Mouse (Mus musculus): ENCODE measurements at regions not wholly inside any gene's neighbourhood (a gene's known extent, or its start where the extent isn't known, plus 50 kb on each side); places are given as distances from the start of the nearest gene placed in this dataset.

DNA sequence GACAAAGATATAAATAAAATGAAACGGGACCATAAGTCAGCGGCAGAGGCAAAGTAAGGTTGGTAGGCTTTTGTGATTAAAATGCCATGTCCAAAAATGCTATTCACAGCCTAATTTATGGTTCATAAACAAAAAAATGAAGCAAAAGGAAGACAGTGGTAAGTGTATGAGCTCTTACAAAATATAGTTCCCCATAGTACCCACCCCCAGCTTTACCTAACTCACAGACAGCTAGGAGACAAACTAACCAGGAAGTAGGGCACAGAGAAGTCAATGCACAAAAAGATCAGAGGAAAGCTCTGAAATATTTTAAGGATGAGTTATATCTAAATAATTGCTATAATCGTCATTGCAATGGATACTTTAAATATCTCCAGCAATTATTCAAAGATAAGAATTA, 249.9 kb downstream of the Mex3b start:
- Histone ChIP-seq H3K4me2 (no peak overlapping the region), H3K9me3 (no peaks in the 10 kb centered on the region), H3K27me3 (no peaks in the 10 kb centered on the region), H3K9ac (no peak overlapping the region), H3K4me1 (0 out of 2 replicates have a peak, but pooled peaks cover 2% of the 10 kb centered on the region), H3K36me3 (no peaks in the 10 kb centered on the region), H3K27ac (no peak overlapping the region), H3K4me3 (no peak overlapping the region)
- ATAC-seq (ENCODE audit: insufficient number of reproducible peaks, insufficient read depth, low FRiP score, low TSS enrichment, low read depth): no peak
- WGBS: 84% methylated on average over 3 of the region's 3 CpGs

DNA sequence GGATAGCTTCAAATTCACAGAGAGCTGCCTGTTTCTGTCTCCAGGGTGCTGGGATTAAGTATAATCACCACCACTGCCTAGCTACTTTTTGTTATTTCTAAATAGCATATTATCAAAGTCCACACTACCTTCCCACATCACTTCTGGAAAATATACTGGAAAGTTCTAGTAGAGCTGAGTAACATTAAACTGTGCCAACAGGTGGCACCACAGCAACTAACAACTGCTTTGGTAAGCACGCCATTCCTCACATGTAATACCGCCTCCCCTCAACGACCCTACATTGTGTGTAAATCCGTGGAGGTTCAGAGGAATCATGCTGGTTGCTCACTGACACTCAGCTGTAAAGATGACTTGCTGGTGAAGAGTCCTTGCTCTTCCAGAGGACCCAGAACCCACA, 259.1 kb downstream of the Mex3b start:
- Histone ChIP-seq H3K27me3 (no peaks in the 10 kb centered on the region), H3K9me3 (no peaks in the 10 kb centered on the region), H3K27ac (no peak overlapping the region), H3K36me3 (no peaks in the 10 kb centered on the region), H3K4me2 (no peak overlapping the region), H3K9ac (no peak overlapping the region), H3K4me3 (no peak overlapping the region), H3K4me1 (no peaks in the 10 kb centered on the region)
- 83% methylated on average over 4 of the region's 4 CpGs for WGBS
- no peak for ATAC-seq (ENCODE audit: insufficient number of reproducible peaks, insufficient read depth, low FRiP score, low TSS enrichment, low read depth)

DNA sequence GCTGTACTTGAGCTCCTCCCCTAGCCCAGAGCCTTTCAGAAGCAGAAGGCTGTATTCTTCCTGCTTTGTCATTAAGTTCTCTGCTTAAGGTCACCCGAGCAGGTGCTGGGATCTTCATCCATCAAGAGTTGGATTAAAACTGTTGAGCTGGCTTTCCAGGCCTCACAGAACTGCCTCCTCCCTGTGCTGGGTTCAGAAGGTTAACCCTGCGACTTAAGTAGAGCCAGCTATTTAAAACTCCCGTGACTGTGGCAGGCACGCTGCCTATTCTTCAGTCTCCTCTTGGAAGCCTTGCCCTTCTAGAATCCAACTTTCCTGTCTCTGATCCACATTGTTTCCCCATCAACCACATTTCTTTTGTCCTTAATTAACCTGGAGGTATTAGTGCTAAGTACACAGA, 273.1 kb downstream of the Mex3b start:
- no peak for ATAC-seq (ENCODE audit: insufficient number of reproducible peaks, insufficient read depth, low FRiP score, low TSS enrichment, low read depth)
- Histone ChIP-seq H3K9ac (no peak overlapping the region), H3K9me3 (no peaks in the 10 kb centered on the region), H3K27ac (no peak overlapping the region), H3K4me2 (no peak overlapping the region), H3K36me3 (no peaks in the 10 kb centered on the region), H3K27me3 (no peaks in the 10 kb centered on the region), H3K4me1 (0 out of 2 replicates have a peak, but pooled peaks cover 7% of the 10 kb centered on the region), H3K4me3 (no peak overlapping the region)
- WGBS: 36% methylated on average over 4 of the region's 4 CpGs

DNA sequence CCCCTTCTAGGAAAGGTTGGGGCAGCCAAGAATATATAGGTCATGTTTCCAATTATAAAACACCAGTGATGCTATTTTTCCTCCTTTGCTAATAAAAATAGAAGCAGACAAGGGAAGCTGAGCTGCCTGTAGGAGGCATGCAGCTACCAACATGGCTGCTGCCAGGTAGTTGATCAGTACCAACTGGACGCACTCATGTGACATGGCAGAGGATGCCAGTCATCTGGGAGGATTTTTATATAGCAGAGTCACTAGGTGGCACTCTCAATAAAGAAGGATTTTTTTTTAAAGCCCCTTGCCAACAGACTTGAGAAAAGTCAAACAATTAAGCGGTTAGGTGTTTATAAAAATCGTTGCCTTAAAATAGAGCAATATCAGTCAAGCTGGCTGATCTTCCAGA, 273.5 kb downstream of the Mex3b start:
- Histone ChIP-seq H3K4me3 (no peak overlapping the region), H3K4me1 (0 out of 2 replicates have a peak, but pooled peaks cover 7% of the 10 kb centered on the region), H3K9ac (no peak overlapping the region), H3K36me3 (no peaks in the 10 kb centered on the region), H3K27me3 (no peaks in the 10 kb centered on the region), H3K4me2 (no peak overlapping the region), H3K9me3 (no peaks in the 10 kb centered on the region), H3K27ac (no peak overlapping the region)
- ATAC-seq (ENCODE audit: insufficient number of reproducible peaks, insufficient read depth, low FRiP score, low TSS enrichment, low read depth): no peak
- 74% methylated on average over 3 of the region's 3 CpGs for WGBS

DNA sequence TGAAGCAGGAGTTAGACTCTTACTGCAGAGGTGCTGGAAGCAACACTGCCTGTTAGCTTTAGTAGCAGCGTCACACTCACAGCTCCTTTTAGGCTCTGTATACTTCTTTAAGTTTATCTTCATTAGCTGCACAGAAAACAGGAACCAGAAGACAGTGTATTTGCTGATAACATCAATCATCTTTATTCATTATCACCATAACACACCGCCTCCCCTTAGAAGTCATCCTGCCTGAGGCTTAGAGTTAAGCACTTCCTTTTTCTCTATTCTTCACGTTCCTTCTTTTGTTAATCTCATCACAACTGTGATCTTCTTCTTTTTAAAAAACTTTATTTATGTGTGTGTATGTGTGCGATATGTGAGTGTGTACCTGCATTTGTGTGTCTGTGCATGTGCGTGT, 276.9 kb downstream of the Mex3b start:
- no peak overlapping the region for H3K27ac ChIP-seq
- H3K4me2 ChIP-seq: no peak overlapping the region
- 77% methylated on average over 5 of the region's 5 CpGs for WGBS
- H3K36me3 ChIP-seq: no peaks in the 10 kb centered on the region
- H3K4me1 ChIP-seq: 0 out of 2 replicates have a peak, but pooled peaks cover 7% of the 10 kb centered on the region
- H3K27me3 ChIP-seq: no peaks in the 10 kb centered on the region
- ATAC-seq (ENCODE audit: insufficient number of reproducible peaks, insufficient read depth, low FRiP score, low TSS enrichment, low read depth): no peak
- no peak overlapping the region for H3K9ac ChIP-seq
- no peaks in the 10 kb centered on the region for H3K9me3 ChIP-seq
- no peak overlapping the region for H3K4me3 ChIP-seq

DNA sequence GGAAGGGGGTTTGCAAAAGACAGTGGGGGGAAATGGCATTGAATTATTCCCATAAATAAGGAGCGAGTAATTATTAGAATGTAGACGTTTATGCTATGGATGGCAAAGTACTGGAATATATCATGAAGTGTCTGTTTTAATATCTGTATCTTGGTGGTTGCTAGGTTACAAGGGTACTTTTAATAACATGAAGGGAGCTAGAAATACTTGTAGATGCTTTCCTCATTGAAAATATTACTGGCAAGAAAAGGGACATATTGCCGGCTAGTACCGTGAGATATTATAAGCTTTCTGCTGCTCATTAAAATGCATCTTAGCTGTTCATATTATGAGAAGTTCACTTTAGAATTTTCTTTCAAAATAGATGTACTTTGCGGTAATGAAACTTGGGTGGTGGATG, 278.4 kb downstream of the Mex3b start:
- Histone ChIP-seq H3K4me2 (no peak overlapping the region), H3K4me1 (0 out of 2 replicates have a peak, but pooled peaks cover 1% of the 10 kb centered on the region), H3K27ac (no peak overlapping the region), H3K27me3 (no peaks in the 10 kb centered on the region), H3K9ac (no peak overlapping the region), H3K9me3 (no peaks in the 10 kb centered on the region), H3K4me3 (no peak overlapping the region), H3K36me3 (no peaks in the 10 kb centered on the region)
- WGBS: 86% methylated on average over 5 of the region's 5 CpGs
- ATAC-seq (ENCODE audit: insufficient number of reproducible peaks, insufficient read depth, low FRiP score, low TSS enrichment, low read depth): no peak

DNA sequence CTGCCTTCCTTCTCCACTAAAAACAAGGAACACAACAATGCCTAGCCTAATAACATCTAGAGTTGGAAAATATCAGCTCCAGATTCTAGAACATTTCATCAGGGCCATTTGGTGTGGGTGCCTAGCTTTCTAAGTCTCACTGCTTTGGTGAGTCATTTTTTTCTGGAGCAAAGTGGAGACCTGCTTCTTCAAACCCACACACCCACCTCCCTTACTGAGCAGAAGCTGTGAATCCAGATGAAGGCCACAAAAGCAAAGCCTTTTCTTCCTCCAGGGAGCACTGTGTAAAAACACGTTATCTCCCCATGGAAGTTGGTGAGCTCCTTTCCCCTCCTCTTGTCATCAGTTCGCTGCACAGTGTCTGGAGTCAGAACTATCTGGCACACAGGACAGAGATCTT, 294.1 kb downstream of the Mex3b start:
- no peak for ATAC-seq (ENCODE audit: insufficient number of reproducible peaks, insufficient read depth, low FRiP score, low TSS enrichment, low read depth)
- H3K27me3 ChIP-seq: no peaks in the 10 kb centered on the region
- no peaks in the 10 kb centered on the region for H3K36me3 ChIP-seq
- H3K4me1 ChIP-seq: no peaks in the 10 kb centered on the region
- H3K9me3 ChIP-seq: 0 out of 2 replicates have a peak, but pooled peaks cover 2% of the 10 kb centered on the region
- H3K9ac ChIP-seq: no peak overlapping the region
- 78% methylated on average over 2 of the region's 2 CpGs for WGBS
- no peak overlapping the region for H3K4me3 ChIP-seq
- H3K4me2 ChIP-seq: no peak overlapping the region
- H3K27ac ChIP-seq: no peak overlapping the region

DNA sequence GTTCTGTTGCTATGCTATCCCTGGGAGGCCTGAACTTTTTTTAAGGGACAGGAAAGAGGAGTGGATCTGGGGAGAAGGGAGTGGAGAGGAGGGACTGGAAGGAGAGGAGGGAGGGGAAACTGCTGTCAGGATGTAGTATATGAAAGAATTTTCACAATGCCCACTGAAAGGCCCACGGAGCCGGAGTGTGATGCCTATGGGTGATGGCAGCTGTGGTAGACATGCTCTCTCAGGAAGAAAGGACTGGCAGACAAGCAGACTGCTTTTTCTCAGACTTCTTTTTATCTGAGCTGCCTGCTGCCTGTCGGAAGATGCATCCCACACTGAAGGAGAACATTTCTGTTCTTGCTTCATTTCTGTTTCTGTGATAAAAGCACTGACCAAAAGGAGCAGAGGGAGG, 295.7 kb downstream of the Mex3b start:
- H3K36me3 ChIP-seq: no peaks in the 10 kb centered on the region
- WGBS: 72% methylated on average over 3 of the region's 3 CpGs

GRCm38 (mm10) chr7:83179403-83179802, 312.3 kb downstream of the Mex3b start:
- no peak for ATAC-seq (ENCODE audit: insufficient number of reproducible peaks, insufficient read depth, low FRiP score, low TSS enrichment, low read depth)
- Histone ChIP-seq H3K36me3 (no peaks in the 10 kb centered on the region), H3K4me2 (no peak overlapping the region), H3K4me3 (no peak overlapping the region), H3K4me1 (0 out of 2 replicates have a peak, but pooled peaks cover 4% of the 10 kb centered on the region), H3K27ac (no peak overlapping the region), H3K9ac (no peak overlapping the region), H3K9me3 (no peaks in the 10 kb centered on the region), H3K27me3 (no peaks in the 10 kb centered on the region)
- WGBS: 100% methylated on average over 1 of the region's 1 CpGs

More for the DNA sequence above, 295.7 kb downstream of the Mex3b start:
- no peak overlapping the region for H3K27ac ChIP-seq
- H3K27me3 ChIP-seq: no peaks in the 10 kb centered on the region
- H3K4me2 ChIP-seq: no peak overlapping the region
- no peak for ATAC-seq (ENCODE audit: insufficient number of reproducible peaks, insufficient read depth, low FRiP score, low TSS enrichment, low read depth)
- no peak overlapping the region for H3K9ac ChIP-seq
- H3K4me3 ChIP-seq: no peak overlapping the region
- no peaks in the 10 kb centered on the region for H3K4me1 ChIP-seq
- H3K9me3 ChIP-seq: 0 out of 2 replicates have a peak, but pooled peaks cover 2% of the 10 kb centered on the region

GRCm38 (mm10) chr7:83186341-83186740, 319.2 kb downstream of the Mex3b start:
- H3K4me2 ChIP-seq: no peak overlapping the region
- no peak overlapping the region for H3K9ac ChIP-seq
- 92% methylated on average over 9 of the region's 9 CpGs for WGBS
- no peak overlapping the region for H3K4me3 ChIP-seq
- no peak for ATAC-seq (ENCODE audit: insufficient number of reproducible peaks, insufficient read depth, low FRiP score, low TSS enrichment, low read depth)
- no peaks in the 10 kb centered on the region for H3K27me3 ChIP-seq
- H3K27ac ChIP-seq: no peak overlapping the region
- H3K4me1 ChIP-seq: no peaks in the 10 kb centered on the region
- no peaks in the 10 kb centered on the region for H3K36me3 ChIP-seq
- H3K9me3 ChIP-seq: no peaks in the 10 kb centered on the region

DNA sequence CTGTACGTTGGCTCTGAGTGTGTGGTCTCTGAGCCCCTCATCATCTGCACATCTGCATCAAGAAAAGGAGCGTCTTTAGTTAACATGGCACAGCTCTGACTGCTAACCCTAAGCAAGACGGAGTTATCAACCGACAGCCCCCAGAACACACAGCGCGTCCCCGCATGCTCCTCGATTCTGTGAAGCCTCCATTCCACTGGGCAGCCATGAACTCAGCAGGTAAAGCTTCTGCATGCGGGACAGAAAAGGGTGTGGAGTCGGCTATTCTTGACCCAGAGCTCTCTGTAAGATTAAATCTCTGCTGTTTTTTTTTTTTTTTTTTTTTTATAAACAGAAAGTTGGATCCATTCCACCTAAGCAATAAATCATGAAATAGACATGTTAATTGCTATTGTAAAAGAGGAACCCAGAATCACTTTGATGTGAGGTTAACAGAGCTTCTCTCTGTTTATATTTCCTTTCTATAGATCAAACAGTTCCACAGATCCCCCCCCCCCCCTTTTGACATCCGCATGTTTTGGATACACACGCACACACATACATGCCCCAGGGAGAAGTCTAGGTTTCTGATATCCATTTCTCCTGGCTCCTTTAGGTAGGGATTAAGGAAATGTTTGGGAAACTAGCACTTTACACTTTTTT, 328.9 kb downstream of the Mex3b start:
- no peak for ATAC-seq (ENCODE audit: insufficient number of reproducible peaks, insufficient read depth, low FRiP score, low TSS enrichment, low read depth)
- 68% methylated on average over 12 of the region's 12 CpGs for WGBS

DNA sequence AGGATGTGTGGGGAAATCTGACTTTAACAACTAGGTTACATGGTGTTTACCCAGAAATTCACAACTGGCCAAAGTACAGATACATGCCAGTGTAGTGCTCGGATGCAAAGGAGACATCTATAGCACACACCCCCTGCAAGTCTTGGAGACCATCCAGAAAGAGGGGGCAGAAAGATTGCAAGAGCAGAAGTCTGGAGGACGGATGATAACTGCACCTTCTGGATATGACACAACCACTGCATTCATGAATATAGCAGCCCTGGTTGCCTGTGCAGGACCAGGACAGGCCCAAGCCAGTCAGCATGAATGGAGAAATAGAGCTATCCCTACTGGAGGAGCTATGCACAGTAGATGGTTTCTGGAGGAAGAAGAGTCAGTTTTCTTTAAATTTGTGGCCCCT, 330.4 kb downstream of the Mex3b start:
- H3K4me3 ChIP-seq: no peak overlapping the region
- H3K9me3 ChIP-seq: no peaks in the 10 kb centered on the region
- no peaks in the 10 kb centered on the region for H3K27me3 ChIP-seq
- 73% methylated on average over 2 of the region's 2 CpGs for WGBS
- no peak for ATAC-seq (ENCODE audit: insufficient number of reproducible peaks, insufficient read depth, low FRiP score, low TSS enrichment, low read depth)
- no peaks in the 10 kb centered on the region for H3K36me3 ChIP-seq
- H3K27ac ChIP-seq: no peak overlapping the region
- H3K4me1 ChIP-seq: peaks cover 38% of the 10 kb centered on the region
- no peak overlapping the region for H3K9ac ChIP-seq
- H3K4me2 ChIP-seq: no peak overlapping the region

More for the DNA sequence above, 328.9 kb downstream of the Mex3b start:
- Histone ChIP-seq H3K4me3 (no peak overlapping the region), H3K4me1 (peaks cover 24% of the 10 kb centered on the region), H3K9me3 (no peaks in the 10 kb centered on the region), H3K4me2 (no peak overlapping the region), H3K9ac (no peak overlapping the region), H3K27me3 (no peaks in the 10 kb centered on the region), H3K27ac (no peak overlapping the region), H3K36me3 (no peaks in the 10 kb centered on the region)
